Mouse (Mus musculus): ENCODE measurements around the gene Tcp11l2. TPM values are rescaled to one million over a fixed set of nuclear protein-coding genes. Genes with fewer than 3 reads are reported as not detected.

The Tcp11l2 gene
- total and polyA plus RNA-seq, 2 experiments from 2014 or later = 52.4 to 57.3 TPM

DNA sequence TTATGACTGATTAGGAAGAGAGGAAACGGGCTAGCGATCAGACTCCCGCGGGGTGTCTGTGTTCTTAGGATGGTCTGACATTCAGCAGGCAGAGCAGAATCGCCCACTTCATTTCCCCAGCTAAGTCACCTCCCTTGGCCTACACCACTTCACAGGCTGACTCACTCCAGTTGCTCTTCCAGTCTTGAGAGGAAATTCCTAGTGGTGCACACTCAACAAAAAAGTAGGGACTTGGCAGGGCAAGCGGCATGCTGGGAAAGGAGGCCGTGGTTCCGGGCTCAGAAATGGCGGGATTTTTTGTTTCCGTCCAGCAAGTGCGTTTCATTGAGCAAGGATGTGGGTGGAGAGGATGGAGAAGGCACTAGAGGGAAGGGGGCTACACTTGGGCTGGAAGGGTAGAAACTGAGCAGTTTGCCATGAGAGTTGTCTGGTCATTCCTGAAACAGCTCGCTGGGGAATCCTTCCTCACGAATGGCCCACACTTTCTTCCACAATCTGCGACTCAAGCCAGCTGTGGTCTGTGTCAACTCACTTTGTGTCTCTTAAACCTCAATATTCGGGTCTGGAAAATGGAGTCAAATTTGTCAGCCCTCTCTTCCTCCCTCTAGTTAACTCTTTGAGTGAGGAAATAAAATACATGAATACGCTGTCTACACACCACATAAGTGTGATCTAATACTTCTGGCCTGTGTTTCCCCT lies 44.1 kb upstream of the Tcp11l2 start:
- Histone ChIP-seq H3K4me1 (ENCODE audit: control insufficient read depth, insufficient read depth) (peaks cover 41% of the 10 kb centered on the region), H3K9ac (replicated peaks; ENCODE audit: low read depth, low read length) (peak overlapping the region; percentile 95; the same call in 1 of the 2 replicates), H3K36me3 (replicated peaks; ENCODE audit: control insufficient read depth, insufficient read depth, low read length) (peaks cover 21% of the 10 kb centered on the region), H3K4me3 (ENCODE audit: low read depth, low read length) (peak overlapping the region; percentile 90), H3K9me3 (replicated peaks; ENCODE audit: control insufficient read depth, low read length) (no peaks in the 10 kb centered on the region), H3K27ac (ENCODE audit: low read depth) (peak overlapping the region; percentile 97), H3K27me3 (ENCODE audit: control insufficient read depth, insufficient read depth, low read length) (no peaks in the 10 kb centered on the region), H3K4me2 (ENCODE audit: low read depth, low read length) (peak overlapping the region; percentile 76)
- TF ChIP-seq EP300 (IDR thresholded peaks at IDR 0.05; ENCODE audit: low read depth) (0 out of 2 replicates have a peak, but pooled peaks have one; percentile 9), CTCF (IDR thresholded peaks at IDR 0.05; ENCODE audit: low read depth) (no peak)
- 33% methylated on average over 16 of the region's 16 CpGs for WGBS
- peak; percentile 69 for DNase-seq (ENCODE audit: low spot score)
- ATAC-seq (ENCODE audit: insufficient read depth, low read depth) = no peak

GRCm38 (mm10) chr10:84532911-84533882 lies 43.2 kb upstream of the Tcp11l2 start:
- Histone ChIP-seq H3K9ac (replicated peaks; ENCODE audit: low read depth, low read length) (peak overlapping the region; percentile 95), H3K4me2 (ENCODE audit: low read depth, low read length) (peak overlapping the region; percentile 76), H3K4me1 (ENCODE audit: control insufficient read depth, insufficient read depth) (peaks cover 41% of the 10 kb centered on the region), H3K9me3 (replicated peaks; ENCODE audit: control insufficient read depth, low read length) (no peaks in the 10 kb centered on the region), H3K4me3 (ENCODE audit: low read depth, low read length) (peak overlapping the region; percentile 90), H3K36me3 (replicated peaks; ENCODE audit: control insufficient read depth, insufficient read depth, low read length) (peaks cover 12% of the 10 kb centered on the region), H3K27me3 (ENCODE audit: control insufficient read depth, insufficient read depth, low read length) (no peaks in the 10 kb centered on the region), H3K27ac (ENCODE audit: low read depth) (peak overlapping the region; percentile 97)
- DNase-seq (ENCODE audit: low spot score) (peak; percentile 63), ATAC-seq (ENCODE audit: insufficient read depth, low read depth) (peak; percentile 21)
- no peak for TF ChIP-seq CTCF (IDR thresholded peaks at IDR 0.05; ENCODE audit: low read depth)
- TF ChIP-seq EP300 (IDR thresholded peaks at IDR 0.05; ENCODE audit: low read depth) = no peak
- WGBS = 2% methylated on average over 45 of the region's 72 CpGs

GRCm38 (mm10) chr10:84533912-84534671 lies 42.3 kb upstream of the Tcp11l2 start, which contains the start of gene Ckap4:
Ckap4 (minus strand) TSS chr10:84534062.
- Histone ChIP-seq H3K27ac (ENCODE audit: low read depth) (peak within 1 kb of the TSS; percentile 97), H3K27me3 (ENCODE audit: control insufficient read depth, insufficient read depth, low read length) (no peaks in the 10 kb centered on the region), H3K4me3 (ENCODE audit: low read depth, low read length) (peak within 1 kb of the TSS; percentile 90), H3K9me3 (replicated peaks; ENCODE audit: control insufficient read depth, low read length) (no peaks in the 10 kb centered on the region), H3K9ac (replicated peaks; ENCODE audit: low read depth, low read length) (peak within 1 kb of the TSS; percentile 95), H3K4me2 (ENCODE audit: low read depth, low read length) (peak within 1 kb of the TSS; percentile 76), H3K4me1 (ENCODE audit: control insufficient read depth, insufficient read depth) (peaks cover 41% of the 10 kb centered on the region), H3K36me3 (replicated peaks; ENCODE audit: control insufficient read depth, insufficient read depth, low read length) (peaks cover 8% of the 10 kb centered on the region; the same call in 1 of the 2 replicates)
- WGBS = under 1% methylated on average over 17 of the region's 64 CpGs
- ATAC-seq (ENCODE audit: insufficient read depth, low read depth) (peak; percentile 81), DNase-seq (ENCODE audit: low spot score) (peak; percentile 71)
- TF ChIP-seq EP300 (IDR thresholded peaks at IDR 0.05; ENCODE audit: low read depth) (no peak), CTCF (IDR thresholded peaks at IDR 0.05; ENCODE audit: low read depth) (no peak)

DNA sequence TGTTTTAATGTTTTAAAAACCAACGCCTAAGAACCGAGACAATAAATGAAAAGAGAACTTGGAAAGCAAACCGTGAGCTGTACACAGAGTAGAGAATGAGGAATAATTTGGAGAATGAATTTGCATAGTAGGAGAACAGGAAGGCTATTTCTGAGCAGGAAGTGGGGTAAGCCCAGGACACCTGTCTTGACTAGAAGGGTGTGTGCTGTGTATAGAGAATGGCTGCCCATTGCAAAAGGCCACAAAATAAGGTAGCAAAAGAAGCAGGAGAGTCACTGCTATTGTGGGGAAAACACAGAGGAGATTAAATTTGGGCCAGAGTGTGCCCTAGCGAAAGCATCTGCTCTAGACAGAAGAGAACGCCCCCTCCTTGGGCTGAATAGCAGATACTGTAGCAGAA lies 41.0 kb upstream of the Tcp11l2 start:
- Histone ChIP-seq H3K4me3 (ENCODE audit: low read depth, low read length) (no peak overlapping the region), H3K27ac (ENCODE audit: low read depth) (no peak overlapping the region), H3K4me2 (ENCODE audit: low read depth, low read length) (no peak overlapping the region), H3K4me1 (ENCODE audit: control insufficient read depth, insufficient read depth) (peaks cover 31% of the 10 kb centered on the region), H3K36me3 (replicated peaks; ENCODE audit: control insufficient read depth, insufficient read depth, low read length) (peaks cover 8% of the 10 kb centered on the region; the same call in 1 of the 2 replicates), H3K9ac (replicated peaks; ENCODE audit: low read depth, low read length) (no peak overlapping the region), H3K9me3 (replicated peaks; ENCODE audit: control insufficient read depth, low read length) (no peaks in the 10 kb centered on the region), H3K27me3 (ENCODE audit: control insufficient read depth, insufficient read depth, low read length) (no peaks in the 10 kb centered on the region)
- ATAC-seq (ENCODE audit: insufficient read depth, low read depth) (no peak), DNase-seq (ENCODE audit: low spot score) (no peak)
- TF ChIP-seq EP300 (IDR thresholded peaks at IDR 0.05; ENCODE audit: low read depth) (no peak), CTCF (IDR thresholded peaks at IDR 0.05; ENCODE audit: low read depth) (no peak)
- 77% methylated on average over 5 of the region's 5 CpGs for WGBS

- Histone ChIP-seq H3K36me3 (replicated peaks; ENCODE audit: control insufficient read depth, insufficient read depth, low read length) (peaks cover 6% of the 10 kb centered on the region; the same call in 1 of the 2 replicates), H3K9ac (replicated peaks; ENCODE audit: low read depth, low read length) (no peak overlapping the region), H3K4me2 (ENCODE audit: low read depth, low read length) (no peak overlapping the region), H3K27ac (ENCODE audit: low read depth) (no peak overlapping the region), H3K9me3 (replicated peaks; ENCODE audit: control insufficient read depth, low read length) (no peaks in the 10 kb centered on the region), H3K27me3 (ENCODE audit: control insufficient read depth, insufficient read depth, low read length) (no peaks in the 10 kb centered on the region), H3K4me1 (ENCODE audit: control insufficient read depth, insufficient read depth) (peaks cover 27% of the 10 kb centered on the region), H3K4me3 (ENCODE audit: low read depth, low read length) (no peak overlapping the region)
- no peak for ATAC-seq (ENCODE audit: insufficient read depth, low read depth)
- peak; percentile 20 for DNase-seq (ENCODE audit: low spot score)
- 25% methylated on average over 4 of the region's 4 CpGs for WGBS
- no peak for TF ChIP-seq EP300 (IDR thresholded peaks at IDR 0.05; ENCODE audit: low read depth)
- TF ChIP-seq CTCF (IDR thresholded peaks at IDR 0.05; ENCODE audit: low read depth) = no peak
These were observed 40.6 kb upstream of the Tcp11l2 start for GRCm38 (mm10) chr10:84535859-84536258.

All from heart, postnatal 0 days (tissue).